Mouse (Mus musculus): Measurements from ENCODE around the gene Lrp2.

DNA sequence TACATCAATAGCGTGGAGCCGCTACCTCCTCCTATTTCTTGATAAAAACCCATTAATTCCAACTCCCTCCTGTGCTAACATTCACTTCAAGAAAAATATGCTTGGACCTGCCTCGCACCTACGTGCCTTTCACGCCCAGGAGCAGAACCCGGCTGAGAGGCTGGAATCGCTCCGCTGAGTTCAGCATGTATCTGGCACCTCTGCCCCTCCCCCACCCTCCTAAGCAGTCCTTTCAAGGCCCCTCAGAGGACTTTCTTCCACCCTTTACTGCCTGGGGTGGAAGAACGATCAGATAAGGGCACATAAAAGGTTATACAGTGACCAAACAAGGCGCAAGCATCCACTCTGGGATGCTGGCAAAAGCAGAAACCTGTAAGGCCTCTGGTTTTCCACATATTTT lies 26.4 kb upstream of the Lrp2 start:
- no peak for TF ChIP-seq CTCF (IDR thresholded peaks at IDR 0.05; ENCODE audit: low read depth, low read length)
- TF ChIP-seq POLR2A (IDR thresholded peaks at IDR 0.05; ENCODE audit: extremely low read depth, insufficient read depth, low read length): no peak
